Mouse (Mus musculus) adrenal gland, postnatal 25 days (tissue): ENCODE data around the gene Snx9. TPM values are rescaled to one million over a fixed set of nuclear protein-coding genes. Genes with fewer than 3 reads are reported as not detected.

Experiments used
- DNase-seq: peaks from one replicate; pipeline ENCODE4 v3.0.0; 2021; ENCODE audit warnings: mixed read lengths
- total RNA-seq: library from RNA; stranded (reverse); gene quantifications from 2 replicates; pipeline ENCODE4 v1.2.3, GENCODE M21; 2021

Gene Snx9
- total RNA-seq, 1 experiment from 2014 or later: 51.3 TPM

DNA sequence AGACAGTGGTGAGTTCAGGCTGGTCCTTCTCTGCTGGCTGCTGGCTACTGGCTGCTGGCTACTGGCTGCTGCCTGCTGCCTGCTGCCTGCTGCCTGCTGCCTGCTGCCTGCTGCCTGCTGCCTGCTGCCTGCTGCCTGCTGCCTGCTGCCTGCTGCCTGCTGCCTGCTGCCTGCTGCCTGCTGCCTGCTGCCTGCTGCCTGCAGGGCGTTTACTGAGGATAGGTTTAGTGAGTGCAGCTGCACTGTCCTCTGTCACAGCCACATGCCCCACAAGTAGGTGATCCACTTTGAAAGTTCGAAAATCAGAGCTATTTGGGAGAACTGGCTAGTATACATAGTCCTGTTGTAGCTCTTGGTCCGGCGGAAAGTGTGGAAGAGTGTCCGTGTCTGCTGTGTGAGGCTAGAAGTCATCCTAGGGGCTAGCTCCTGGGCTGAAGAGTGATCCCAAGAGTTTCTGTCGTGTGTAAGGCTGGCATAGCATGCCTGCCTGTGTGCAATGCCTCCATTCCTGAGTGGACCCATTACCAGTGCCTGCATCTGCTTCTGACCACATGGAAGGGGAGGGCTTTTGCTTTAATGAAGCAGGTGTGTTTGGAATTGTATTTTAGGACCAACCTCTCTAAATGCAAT lies 45.2 kb downstream of the Snx9 start:
- DNase-seq: no peak

DNA sequence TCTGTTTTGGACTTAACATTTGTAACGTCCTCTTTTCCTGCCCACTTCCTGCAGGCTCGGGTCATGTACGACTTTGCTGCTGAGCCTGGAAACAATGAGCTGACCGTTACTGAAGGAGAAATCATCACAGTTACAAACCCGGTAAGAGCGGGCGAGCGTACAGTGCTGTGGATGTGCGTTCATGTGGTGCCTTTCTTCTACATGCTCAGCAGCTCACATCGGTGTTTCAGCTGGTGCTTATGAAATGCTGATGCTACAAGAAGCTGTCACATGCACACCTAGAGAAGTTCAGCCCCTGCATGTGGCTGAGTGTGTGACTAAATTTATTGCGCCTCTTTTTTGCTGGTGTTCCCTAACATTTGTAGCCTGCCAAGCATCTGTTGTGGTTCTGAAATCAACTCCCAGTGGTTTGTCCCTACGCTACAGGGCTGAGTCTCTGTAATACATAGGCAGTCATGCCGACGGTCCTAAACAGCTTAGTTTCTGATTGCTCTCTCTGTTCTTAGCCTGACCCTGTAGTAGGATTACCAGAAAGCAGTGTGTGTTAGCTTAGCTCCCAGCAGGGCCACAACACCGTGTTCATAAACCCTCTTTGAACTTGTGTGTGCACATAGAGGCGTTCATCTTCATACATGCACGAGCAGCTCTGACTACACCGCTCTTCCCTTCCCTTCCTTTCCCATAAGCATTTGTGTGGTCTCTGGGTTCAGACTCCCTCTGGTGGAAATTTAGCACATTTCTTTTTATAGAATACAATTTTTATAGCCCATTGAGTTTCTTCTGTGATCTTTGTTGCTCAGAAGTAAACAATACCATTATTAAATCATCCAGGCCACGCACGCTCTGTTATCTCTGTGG lies 46.0 kb downstream of the Snx9 start:
- no peak for DNase-seq

DNA sequence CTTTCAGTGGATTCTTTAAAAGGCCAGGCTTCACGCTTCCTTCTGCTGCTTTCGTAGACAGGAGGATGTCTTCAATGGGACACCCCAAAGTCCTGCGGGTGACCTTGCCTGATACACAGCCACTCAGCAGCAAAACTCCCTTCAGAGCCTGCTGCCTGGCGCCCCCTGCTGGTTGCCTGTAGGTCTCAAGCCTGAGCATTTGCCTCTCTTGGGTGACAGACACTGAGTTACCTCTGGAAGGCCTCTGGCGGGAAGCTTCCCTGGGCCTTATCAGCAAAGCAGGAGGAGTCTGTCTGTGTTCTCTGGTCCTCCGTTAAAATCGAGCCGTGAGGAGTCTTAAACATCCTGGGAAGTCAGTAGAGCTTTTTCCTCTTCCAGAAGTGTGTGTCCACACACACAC lies 49.3 kb downstream of the Snx9 start:
- peak; percentile 93 for DNase-seq

DNA sequence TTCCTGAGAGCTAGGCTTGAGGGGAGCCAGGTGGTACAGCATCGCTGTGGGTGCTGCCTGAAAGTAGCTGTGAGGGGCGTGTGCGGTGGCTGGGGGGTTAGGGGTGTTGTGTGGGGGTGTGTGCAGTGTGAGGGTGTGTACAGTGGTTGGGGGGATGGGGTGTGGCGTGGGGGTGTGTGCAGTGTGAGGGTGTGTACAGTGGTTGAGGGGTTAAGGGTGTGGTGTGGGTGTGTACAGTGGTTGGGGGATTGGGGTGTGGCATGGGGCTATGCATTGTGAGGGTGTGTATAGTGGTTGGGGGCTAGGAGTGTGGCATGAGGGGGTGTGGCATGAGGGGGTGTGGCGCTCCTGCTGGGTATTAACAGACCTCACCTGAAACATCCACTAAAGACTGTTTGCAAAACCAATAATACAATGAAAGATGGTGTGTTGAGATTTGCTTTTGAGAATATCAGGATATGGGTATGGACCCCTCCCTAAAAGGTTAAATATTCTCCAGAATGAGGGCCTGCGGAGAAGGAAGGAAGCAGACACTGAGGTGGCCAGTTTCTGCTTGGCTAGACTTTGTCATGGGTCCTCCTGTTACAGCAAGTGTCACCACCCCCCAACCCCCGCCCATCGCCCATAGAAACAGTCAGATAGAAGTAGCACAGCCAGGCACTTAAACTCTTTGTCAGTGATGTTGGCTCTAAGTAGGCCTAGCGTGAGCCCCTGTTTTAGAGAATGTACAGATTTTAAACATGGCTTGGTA lies 51.0 kb downstream of the Snx9 start:
- DNase-seq: no peak

DNA sequence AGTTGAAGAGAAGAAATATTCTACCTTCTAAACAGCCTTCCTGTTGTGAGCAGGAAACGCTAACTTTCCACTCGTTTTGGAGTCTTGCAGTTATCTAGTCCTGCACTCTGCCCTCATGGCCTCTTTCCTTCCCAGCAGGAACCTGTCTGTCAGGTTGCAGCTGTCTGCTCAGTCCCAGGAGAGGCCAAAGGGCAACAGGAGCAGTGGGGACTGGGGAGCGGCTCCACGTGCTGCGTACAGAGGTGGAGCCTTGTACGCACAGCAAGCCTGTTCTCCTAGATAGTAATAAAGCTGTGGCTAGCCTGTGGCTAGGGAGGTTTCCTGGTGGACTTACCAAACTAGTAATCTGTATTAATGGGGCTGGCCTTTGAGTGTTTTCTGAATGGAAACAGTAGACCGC lies 52.0 kb downstream of the Snx9 start:
- no peak for DNase-seq

DNA sequence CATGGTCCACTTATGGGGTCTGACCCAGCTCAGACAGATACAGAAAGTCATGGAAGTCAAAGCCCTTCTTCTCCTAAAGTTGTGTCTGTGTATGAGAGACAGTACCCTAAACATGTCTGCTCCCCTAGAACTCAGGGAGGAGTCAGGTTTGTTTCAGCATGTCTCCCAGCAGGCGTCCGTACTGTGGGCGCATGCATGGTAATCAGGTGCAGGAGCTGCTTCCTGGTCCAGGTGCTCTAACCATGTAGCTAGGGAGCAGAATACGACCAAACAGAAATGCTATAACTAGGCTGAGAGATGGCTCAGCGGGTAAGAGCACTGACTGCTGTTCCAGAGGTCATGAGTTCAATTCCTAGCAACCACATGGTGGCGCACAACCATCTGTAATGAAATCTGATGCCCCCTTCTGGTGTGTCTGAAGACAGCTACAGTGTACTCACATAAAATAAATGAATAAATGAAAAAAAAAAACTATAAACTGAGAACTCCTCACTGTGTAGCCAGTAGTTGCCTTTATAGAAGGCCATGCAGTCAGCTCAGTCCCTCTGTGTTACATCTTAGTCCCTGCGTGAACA lies 52.5 kb downstream of the Snx9 start:
- DNase-seq: no peak

DNA sequence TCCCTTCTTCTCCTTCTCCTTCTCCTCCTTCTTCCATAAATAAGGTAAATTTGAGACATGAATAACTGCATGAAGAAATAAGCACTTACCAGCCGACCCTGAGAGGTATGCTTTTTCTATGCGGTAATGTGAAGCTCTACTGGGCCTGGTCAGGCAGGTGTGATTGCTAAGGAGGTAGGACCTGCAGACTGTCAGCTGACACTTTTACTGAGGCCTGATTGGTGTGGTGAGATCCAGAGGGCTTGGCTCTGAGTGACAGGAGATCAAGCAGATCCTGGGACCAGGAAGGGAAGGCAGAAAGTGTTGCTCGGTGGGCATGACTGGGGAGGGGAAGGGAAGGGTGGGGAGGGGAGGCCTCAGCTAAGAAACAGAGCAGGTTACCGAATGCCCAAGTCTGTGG lies 54.9 kb downstream of the Snx9 start:
- DNase-seq: no peak

DNA sequence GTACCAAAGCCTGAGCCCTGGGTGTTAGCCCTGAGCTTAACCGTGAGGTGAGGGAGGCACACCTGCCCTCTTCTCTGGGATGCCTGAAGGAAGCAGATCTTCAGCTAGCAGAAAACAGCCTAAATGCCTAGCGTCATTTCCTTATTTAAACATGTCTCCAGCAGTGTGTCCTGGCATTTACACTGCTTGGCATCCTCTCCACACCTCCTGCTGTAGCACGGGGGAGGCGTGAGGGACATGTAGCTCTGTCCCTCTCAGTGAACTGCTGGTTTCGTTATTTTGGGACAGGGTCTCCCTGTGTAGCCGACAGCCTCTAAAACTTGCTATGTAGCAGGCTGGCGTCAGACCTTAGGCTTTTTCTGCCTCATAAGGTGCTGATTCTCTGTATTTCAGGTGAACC lies 55.5 kb downstream of the Snx9 start:
- DNase-seq: no peak

DNA sequence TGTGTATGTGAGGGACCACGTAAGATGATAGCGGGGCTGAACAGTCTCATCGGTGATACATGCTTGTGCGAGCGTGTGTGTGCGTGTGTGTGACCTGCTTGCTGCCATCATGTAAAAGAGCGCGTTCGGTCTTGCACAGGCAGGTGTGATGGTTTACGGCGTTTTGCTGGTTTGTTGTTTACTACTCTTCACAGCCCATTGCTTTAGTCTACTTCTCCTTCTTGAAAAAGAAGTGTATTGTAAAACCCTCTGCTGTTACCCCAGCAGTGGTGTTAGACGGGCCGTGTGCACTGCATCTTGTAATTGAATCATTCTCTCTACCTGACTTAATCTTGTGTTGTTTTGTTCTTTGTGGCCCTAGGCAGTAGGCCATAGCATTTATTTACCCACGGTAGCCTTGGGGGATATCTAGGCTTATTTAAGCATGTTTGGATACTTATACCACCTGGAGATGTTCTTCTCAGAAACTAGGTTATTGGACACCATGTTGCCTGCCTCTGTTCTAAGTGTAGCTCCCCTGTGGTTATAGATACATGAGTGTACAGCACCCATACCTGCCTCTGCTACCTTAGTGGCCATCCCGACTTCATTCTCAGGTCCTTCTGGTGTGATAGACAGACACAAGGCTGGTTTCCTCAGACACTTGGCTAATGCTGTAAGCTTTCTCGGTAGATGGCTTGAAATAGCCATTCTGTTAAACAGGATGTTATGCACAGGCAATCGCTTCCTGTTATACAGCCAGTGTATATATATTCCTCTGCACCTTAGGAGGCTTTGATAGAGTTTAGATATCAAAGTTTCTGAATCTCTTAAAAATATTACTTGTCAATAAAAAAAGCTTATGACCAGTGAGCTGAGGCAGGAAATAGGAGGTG lies 56.4 kb downstream of the Snx9 start:
- DNase-seq: no peak

DNA sequence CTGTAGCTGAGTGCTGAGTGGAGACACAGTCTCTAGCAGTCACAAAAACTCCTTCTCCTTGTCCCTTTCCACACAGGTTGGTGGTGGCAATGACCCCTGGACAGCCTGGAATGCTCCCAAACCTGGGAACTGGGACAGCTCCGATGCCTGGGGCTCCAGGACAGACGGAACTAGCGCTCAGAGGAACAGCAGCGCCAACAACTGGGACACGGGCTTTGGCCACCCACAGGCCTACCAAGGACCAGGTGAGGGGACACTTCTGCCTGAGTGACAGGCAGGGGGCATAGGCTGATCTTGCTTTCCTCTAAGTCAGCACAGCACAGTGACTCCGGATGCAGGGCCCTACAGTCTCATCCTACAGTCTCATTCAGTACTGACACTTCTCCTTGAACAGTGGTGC lies 58.1 kb downstream of the Snx9 start:
- no peak for DNase-seq

DNA sequence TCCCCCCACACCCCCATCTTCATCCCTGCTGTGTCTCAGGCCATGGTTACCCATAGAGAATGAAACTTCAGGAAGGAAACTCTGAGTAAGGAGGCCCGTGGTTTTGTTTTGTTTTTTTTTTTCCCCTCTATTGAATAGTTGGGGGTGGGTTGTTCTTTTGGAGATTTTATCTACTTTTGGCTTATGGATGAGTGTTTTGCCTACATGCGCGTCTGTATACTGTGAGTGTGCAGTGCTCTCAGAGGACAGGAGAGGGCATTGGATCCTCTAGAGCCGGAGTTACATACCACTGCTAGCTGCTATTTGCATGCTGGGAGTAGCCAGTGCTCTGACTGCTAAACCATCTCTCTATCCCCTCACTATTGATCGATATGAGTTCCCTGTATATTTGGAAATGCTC lies 60.3 kb downstream of the Snx9 start:
- DNase-seq: no peak

DNA sequence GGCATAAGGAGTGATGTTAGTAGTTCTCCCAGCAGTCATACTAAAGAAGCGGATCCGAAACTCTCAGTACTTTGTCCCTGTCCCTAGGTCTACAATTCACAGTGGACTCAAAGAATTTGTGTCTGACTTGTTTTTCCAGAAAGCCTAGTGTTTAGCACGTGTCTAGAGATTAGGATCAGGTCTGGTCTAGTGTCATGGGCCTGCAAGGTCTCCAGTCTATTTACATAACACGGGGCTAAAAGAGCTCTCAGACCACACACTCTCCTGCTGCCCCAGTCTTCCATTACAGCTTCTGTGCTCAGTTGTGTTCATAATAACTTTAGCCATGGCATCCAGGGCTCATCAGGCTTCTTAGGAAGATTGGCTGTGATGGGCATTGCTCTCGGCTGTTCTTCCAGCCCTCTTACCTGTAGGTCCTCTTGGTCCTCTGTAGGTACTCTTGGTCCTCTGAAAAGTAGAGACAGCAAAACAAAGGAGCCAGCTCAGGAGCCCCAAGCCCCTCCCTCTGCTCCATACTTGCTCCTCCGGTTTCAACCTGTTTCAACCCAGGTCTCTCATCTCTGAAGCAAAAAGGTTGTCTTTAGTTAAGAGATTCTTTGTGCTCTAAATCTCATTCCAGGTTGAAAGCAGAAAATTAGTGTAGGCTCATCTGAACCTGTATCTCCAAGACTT lies 62.6 kb downstream of the Snx9 start:
- no peak for DNase-seq

DNA sequence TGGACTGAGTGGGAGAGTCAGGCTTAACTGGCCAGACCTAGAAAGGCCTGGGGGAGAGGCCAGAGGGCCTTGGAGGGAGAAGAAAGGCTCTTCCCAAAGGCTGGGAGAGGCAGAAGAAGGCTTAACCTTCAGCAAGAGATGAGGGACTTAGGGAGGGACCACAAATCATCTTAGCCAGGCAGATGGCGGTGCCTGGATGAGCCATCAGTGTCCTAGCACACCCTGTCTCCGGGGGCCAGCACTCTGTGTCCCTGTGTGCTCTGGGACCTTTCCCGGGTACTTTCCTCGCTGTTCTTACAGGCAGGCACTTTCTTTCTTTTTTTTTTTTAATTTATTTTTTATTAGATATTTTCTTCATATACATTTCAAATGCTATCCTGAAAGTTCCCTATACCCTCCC lies 68.6 kb downstream of the Snx9 start:
- DNase-seq: no peak

DNA sequence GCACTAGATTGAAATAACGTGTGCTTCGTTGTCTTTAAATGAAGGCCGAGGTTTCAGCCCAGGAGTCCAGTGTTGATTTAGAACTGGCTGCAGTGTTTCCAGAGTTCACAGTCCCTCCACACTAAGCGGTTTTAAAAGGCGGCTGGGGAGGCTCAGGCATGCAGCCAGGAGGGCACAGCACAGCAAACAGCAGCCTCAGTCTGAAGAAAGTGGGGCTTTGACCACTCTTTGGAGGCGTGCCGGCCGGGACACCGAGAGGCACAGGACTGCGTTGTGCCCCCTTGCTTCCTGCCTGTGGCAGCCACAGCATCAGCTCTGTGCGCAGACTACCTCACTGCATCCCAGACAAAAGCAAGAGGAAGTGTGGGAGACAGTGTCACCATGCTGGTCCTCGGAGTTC lies 70.5 kb downstream of the Snx9 start:
- no peak for DNase-seq

DNA sequence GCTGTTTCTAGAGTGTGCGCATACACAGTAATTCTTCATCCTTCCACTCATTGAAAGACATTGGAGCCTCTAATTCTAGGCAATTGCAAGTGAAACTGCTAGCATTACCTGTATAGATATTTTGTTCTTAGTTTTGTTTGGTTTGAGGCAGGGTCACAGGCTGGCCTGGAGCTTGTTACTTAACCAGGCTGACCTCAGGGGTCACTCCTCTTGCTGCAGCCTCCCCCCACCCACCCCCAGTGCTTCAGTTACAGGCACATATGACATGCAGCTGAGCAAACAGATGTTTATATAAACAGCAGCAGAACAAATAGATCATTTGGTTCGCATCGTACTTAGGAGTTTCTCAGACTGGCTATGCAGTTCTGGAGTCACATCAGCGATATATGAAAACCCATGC lies 71.7 kb downstream of the Snx9 start:
- no peak for DNase-seq

DNA sequence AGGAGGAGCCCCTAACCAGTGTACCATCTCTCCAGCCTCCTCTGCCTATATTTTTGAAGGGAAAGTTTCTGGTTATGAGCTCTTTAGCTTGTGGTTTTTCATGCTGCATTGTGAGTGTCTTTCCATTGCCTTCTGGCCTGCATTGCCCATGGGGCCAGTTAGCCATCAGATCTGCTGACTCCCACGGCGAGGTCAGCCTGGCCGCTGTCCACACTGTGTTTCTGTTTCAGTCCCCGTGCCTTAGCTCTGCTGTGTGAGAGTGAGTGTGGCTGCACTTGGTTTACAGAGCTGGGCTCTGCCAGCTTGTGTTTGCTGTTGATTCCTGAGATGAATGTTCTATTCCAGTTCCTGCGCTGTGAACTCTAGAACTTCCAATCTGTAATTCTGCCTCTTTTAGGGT lies 73.1 kb downstream of the Snx9 start:
- peak; percentile 42 for DNase-seq

DNA sequence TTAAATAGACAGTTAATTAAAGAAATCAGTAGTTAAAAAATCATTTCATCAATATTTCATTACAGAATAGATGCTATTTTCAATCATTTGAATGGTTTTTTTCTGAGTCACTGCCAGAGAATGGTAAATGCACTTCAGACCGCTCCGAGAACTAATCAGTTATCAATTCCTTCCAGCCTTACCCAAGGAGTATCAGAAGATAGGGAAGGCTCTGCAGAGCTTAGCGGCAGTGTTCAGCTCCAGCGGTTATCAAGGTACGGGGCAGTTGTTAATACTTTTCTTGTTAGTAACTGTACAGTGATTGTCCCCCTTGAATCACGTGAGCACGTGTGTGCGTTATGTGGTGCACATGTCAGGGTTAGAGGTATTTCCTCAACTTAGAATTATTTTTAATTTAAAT lies 80.8 kb downstream of the Snx9 start:
- no peak for DNase-seq

DNA sequence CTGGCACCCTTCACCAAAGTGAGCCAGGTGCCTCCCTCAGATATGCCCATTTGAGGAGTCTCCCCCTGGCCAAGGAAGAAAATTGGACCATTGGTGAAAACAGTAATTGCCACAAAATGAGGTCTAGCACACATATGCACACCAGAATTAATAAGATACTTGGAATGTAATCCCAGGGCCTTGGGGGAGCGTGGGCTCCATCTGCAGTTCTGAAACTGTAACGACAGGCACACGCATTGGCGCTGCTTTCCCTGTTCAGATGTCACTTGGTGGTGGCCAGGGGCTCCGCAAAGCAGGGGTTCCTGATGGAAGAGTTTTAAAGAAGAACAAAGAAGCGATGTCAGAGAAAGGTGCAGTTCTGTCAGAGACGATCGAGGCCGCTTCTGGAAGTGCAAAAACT lies 82.2 kb downstream of the Snx9 start:
- DNase-seq: no peak

DNA sequence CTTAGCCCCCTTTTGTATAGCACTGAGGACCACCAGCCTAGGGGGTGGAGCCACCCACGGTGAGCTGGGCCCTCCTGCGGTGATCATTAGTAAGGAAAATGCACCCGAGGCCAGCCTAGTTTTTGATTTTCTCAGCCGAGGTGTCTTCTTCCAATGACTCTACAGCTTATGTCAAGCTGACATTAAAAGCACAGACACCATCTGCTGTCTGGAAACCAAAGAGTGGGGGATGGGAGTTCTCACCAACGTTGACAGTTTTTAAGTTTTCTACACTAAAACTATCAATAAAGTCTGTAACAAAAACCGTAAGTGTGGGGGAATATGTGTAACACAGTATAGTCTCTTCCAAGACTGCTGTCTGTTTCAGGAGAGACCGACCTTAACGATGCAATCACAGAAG lies 83.1 kb downstream of the Snx9 start:
- no peak for DNase-seq

DNA sequence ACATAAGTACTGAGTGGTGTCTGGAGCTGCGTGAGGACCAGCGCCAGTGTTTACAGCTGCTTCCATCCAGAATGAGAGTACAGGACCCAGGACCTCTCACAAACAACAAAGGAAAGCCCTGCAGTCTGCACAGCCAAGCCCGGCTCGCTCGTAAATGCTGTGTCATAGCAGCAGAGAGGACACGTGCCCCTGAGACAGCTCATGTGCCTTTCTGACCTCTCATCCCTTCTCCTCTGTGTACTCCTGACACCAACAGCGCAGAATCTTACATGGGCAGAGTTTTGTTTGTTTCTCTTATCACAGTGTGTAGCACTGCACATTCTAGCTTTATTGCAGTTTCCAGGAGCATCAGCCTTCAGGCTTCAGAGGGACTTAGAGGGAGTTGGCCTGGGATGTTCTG lies 85.6 kb downstream of the Snx9 start:
- DNase-seq: no peak

DNA sequence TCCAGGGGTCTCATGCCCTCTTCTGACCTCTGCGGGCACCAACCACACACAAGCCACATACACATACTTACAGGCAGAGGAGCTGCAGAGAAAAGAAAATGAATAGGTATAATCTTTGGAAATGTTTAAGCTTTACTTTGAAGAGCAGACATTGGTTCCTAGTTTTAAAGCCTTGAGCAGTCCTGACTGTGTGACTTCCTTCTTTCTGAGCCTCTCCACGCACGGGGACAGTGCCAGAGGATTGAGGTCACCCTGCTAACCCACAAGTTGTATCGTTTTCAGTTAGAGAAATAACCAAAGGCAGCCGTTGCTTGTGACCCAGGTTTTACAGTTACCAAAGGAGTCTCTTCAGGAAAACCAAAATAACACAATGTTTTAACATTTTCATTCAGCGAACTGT lies 87.9 kb downstream of the Snx9 start:
- DNase-seq: no peak
